Mouse (Mus musculus): ENCODE measurements around the gene Pdzd7. TPM values are rescaled to one million over a fixed set of nuclear protein-coding genes. Genes with fewer than 3 reads are reported as not detected.

The Pdzd7 gene
- polyA plus RNA-seq, 1 experiment from 2014 or later = not detected

DNA sequence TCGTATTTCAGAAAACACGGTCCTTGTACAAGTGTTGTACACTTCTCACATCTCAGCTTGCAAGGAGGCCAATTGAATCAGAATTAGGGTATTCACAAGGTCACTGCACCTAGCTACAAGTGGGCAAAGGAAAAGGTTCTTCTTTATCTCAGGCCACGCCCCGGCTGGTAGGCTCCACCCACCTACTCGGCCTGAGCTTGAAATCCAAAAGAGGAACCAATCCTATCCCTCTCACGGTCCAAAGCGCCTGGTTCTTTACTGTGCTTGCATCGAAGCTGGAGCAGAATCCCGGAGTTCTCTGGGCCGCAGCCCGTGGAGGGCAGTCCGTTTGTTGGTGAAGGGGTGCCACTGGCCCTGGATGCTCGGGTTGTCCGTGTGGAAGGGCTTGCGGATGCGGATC is 40.1 kb downstream of the Pdzd7 start, which contains the start of gene Twnk:
TSS of gene Twnk (plus strand) at position 220 of the 400 bp plus-strand sequence.
- peak within 1 kb of the TSS; percentile 93 for H3K9ac ChIP-seq
- WGBS = 9% methylated on average over 16 of the region's 16 CpGs
- peaks cover 65% of the 10 kb centered on the region for H3K36me3 ChIP-seq
- H3K27ac ChIP-seq (replicated peaks) = peak within 1 kb of the TSS; percentile 88
- H3K4me1 ChIP-seq = peaks cover 29% of the 10 kb centered on the region
- peak within 1 kb of the TSS; percentile 95 for H3K4me2 ChIP-seq
- no peaks in the 10 kb centered on the region for H3K9me3 ChIP-seq
- no peak for ATAC-seq (ENCODE audit: extremely low read depth, insufficient number of reproducible peaks, low FRiP score, low TSS enrichment)
- H3K27me3 ChIP-seq (replicated peaks) = no peaks in the 10 kb centered on the region
- peak within 1 kb of the TSS; percentile 99 for H3K4me3 ChIP-seq

DNA sequence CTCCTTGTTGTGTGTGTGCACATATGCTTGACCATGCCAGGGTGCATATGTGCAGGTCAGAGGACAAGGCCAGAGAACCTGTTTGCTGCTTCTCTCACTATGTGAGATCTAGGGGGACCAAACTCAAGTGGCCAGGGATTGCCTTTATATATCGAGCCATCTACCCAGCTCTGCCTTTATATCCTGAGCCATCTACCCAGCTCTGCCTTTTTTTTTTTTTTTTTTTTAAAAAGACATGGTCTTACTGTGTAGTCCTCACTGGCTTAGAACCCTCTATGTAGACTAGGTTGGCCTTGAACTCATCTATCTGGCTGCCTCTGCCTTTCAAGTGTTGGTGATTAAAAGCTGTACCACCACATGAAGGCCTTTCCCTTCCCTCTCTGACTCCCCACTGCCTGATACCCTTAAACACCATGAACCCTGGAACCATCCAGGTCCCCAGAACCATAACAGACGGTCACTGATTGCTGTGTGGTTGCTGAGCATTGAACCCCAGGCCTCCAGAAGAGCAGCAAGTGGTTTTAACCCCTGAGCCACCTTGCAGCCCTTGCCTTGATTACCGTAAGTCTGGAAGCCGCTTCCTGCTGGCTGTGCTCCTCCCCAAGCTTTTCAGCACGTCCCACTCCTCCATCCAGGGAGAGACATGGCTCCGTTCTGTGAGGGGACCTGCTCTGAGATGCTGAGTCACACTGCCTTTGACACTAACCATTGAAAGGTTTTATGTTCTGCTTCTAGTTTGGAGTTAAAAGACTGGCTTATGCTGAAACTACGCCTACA is 41.6 kb downstream of the Pdzd7 start:
- WGBS = 82% methylated on average over 7 of the region's 7 CpGs
- Histone ChIP-seq H3K27ac (replicated peaks) (no peak overlapping the region), H3K9me3 (no peaks in the 10 kb centered on the region), H3K27me3 (replicated peaks) (no peaks in the 10 kb centered on the region), H3K9ac (no peak overlapping the region), H3K4me1 (peaks cover 29% of the 10 kb centered on the region), H3K4me3 (no peak overlapping the region), H3K4me2 (no peak overlapping the region), H3K36me3 (peaks cover 53% of the 10 kb centered on the region)
- ATAC-seq (ENCODE audit: extremely low read depth, insufficient number of reproducible peaks, low FRiP score, low TSS enrichment) = no peak

DNA sequence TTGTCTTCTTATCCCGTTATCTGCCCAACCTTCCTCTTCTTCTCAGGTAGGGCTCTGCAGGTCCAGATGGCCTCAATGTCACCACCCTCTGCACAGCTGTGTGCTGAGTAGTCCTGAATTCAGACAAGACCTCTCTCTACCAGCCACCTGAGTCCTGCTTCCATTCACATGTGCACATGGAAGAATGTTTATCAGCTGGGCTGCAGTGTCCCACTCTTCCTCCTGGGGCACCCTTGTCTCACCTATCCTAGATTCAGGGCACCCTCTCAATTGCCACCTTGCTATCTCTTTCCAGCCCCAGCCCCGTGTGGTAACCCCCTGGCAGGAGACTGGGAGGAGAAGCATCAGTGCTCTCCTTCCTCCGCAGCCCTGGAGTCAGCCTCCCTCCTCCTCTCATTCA is 43.2 kb downstream of the Pdzd7 start:
- Histone ChIP-seq H3K4me1 (peaks cover 18% of the 10 kb centered on the region), H3K27ac (replicated peaks) (no peak overlapping the region), H3K36me3 (peaks cover 42% of the 10 kb centered on the region), H3K4me3 (no peak overlapping the region), H3K9me3 (no peaks in the 10 kb centered on the region), H3K27me3 (replicated peaks) (no peaks in the 10 kb centered on the region), H3K4me2 (no peak overlapping the region), H3K9ac (no peak overlapping the region)
- 54% methylated on average over 3 of the region's 3 CpGs for WGBS
- no peak for ATAC-seq (ENCODE audit: extremely low read depth, insufficient number of reproducible peaks, low FRiP score, low TSS enrichment)

DNA sequence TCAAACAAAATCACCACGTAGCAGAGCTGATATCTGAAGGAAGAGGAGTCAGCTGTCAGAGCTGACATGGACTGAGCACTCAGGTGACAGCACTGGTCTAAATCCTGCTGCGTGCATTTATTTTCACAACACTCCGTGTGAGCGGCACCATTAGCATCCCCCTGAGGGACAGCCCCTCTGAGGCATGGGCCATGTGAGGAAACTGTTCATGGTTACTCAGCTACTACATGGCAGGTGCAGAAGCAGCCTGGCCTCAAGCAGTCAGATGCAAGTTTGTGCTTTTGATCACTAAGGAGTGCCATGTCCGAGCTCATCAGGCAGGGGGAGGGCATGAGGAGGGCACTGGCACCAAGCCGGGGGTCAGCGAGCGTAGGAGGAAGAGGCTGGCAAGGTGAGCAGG is 45.9 kb downstream of the Pdzd7 start:
- peaks cover 40% of the 10 kb centered on the region for H3K36me3 ChIP-seq
- no peak overlapping the region for H3K9ac ChIP-seq
- no peak overlapping the region for H3K4me2 ChIP-seq
- no peak overlapping the region for H3K27ac ChIP-seq (replicated peaks)
- H3K4me3 ChIP-seq = no peak overlapping the region
- H3K27me3 ChIP-seq (replicated peaks) = no peaks in the 10 kb centered on the region
- ATAC-seq (ENCODE audit: extremely low read depth, insufficient number of reproducible peaks, low FRiP score, low TSS enrichment) = no peak
- H3K4me1 ChIP-seq = peaks cover 1% of the 10 kb centered on the region; the same call in 1 of the 2 replicates
- H3K9me3 ChIP-seq = no peaks in the 10 kb centered on the region
- 80% methylated on average over 8 of the region's 8 CpGs for WGBS

DNA sequence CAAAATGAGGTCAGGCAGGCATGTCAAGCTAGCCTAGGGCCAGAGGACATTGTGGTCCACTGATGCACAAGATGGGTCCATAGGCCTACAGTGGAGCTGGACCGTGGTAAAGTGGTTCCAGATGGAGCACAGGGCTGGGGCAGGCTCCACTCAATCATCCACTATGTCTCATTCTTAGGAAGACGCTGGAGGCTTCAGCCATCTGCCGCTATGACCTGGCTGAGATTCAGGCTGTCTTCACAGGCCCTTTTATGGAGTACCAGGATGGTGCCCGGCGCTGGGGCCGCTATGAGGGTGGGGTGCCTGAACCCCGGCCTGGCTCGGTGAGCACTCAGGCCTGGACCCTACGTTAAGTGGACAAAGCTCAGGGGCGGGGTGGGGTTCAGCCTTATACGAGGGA is 47.7 kb downstream of the Pdzd7 start:
- no peaks in the 10 kb centered on the region for H3K27me3 ChIP-seq (replicated peaks)
- H3K9ac ChIP-seq = no peak overlapping the region
- H3K4me2 ChIP-seq = no peak overlapping the region
- H3K27ac ChIP-seq (replicated peaks) = no peak overlapping the region
- H3K9me3 ChIP-seq = no peaks in the 10 kb centered on the region
- H3K4me3 ChIP-seq = no peak overlapping the region
- H3K36me3 ChIP-seq = peaks cover 21% of the 10 kb centered on the region
- no peak for ATAC-seq (ENCODE audit: extremely low read depth, insufficient number of reproducible peaks, low FRiP score, low TSS enrichment)
- 77% methylated on average over 11 of the region's 11 CpGs for WGBS
- no peaks in the 10 kb centered on the region for H3K4me1 ChIP-seq

DNA sequence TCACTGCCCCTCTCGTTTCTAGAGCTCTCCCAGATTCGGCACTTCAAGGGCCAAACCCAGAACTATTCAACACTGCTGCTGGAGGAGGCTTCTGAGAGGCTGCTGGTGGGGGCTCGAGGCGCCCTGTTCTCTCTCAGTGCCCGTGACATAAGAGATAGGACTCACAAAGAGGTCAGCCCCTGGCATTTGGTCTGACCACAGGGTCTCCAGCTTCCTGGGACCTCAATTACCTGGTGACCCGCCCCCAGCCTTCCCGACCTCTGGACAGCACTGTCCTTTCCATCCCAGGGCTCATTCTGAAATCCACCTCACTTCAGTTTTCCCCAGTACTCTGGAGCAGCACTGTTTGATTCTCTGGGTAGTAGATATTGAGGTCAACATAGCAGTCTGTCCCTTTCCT is 52.8 kb downstream of the Pdzd7 start:
- Histone ChIP-seq H3K9me3 (no peaks in the 10 kb centered on the region), H3K4me3 (no peak overlapping the region), H3K4me2 (no peak overlapping the region), H3K36me3 (no peaks in the 10 kb centered on the region), H3K9ac (no peak overlapping the region), H3K27ac (replicated peaks) (no peak overlapping the region), H3K27me3 (replicated peaks) (peaks cover 9% of the 10 kb centered on the region), H3K4me1 (peaks cover 14% of the 10 kb centered on the region)
- ATAC-seq (ENCODE audit: extremely low read depth, insufficient number of reproducible peaks, low FRiP score, low TSS enrichment) = no peak
- 44% methylated on average over 7 of the region's 7 CpGs for WGBS

DNA sequence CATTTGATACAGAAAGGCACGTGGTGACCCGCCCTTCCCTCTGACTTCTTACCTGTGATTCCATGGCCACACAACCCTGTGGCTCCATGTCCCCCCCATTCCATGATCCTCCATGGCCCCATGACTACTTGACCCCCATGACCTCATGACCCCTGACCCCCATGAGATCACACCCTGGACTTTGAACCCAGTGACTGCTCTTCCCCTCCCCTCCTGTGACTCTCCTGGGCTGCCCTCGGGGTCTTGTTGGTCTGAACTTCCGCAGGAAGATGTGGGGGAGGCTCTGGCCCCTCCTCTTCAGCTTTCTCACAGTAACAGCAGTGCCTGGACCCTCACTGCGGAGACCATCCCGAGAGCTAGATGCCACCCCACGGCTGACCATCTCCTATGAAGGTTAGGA is 53.3 kb downstream of the Pdzd7 start:
- WGBS = 33% methylated on average over 7 of the region's 7 CpGs

DNA sequence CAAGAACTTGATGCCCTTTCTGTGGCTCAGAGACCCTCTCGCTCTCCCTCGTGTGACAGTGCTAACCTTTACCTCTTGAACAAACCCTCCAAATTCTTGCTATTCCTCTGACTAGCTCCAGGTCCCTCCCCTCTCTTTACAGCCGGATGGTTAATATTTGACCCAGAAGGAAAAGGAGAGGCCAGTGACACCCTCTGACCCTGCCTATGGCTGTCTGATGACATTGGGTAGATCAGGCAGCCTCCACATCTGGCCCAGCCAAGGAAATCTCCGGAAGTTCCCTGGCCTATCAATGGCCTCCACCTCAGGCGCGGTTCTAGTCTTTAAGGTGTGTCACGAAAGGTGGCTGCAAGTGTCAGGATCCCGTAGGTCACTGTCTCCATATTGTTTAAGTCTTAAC is 54.5 kb downstream of the Pdzd7 start:
- Histone ChIP-seq H3K9me3 (no peaks in the 10 kb centered on the region), H3K4me1 (peaks cover 14% of the 10 kb centered on the region), H3K36me3 (no peaks in the 10 kb centered on the region), H3K4me2 (no peak overlapping the region), H3K4me3 (no peak overlapping the region), H3K9ac (no peak overlapping the region), H3K27ac (replicated peaks) (no peak overlapping the region), H3K27me3 (replicated peaks) (peaks cover 14% of the 10 kb centered on the region)
- ATAC-seq (ENCODE audit: extremely low read depth, insufficient number of reproducible peaks, low FRiP score, low TSS enrichment) = no peak
- WGBS = 86% methylated on average over 8 of the region's 8 CpGs

More for the DNA sequence above, 53.3 kb downstream of the Pdzd7 start:
- Histone ChIP-seq H3K36me3 (no peaks in the 10 kb centered on the region), H3K27me3 (replicated peaks) (peaks cover 14% of the 10 kb centered on the region), H3K4me1 (peaks cover 14% of the 10 kb centered on the region), H3K9me3 (no peaks in the 10 kb centered on the region), H3K4me3 (no peak overlapping the region), H3K27ac (replicated peaks) (no peak overlapping the region), H3K9ac (no peak overlapping the region), H3K4me2 (no peak overlapping the region)
- ATAC-seq (ENCODE audit: extremely low read depth, insufficient number of reproducible peaks, low FRiP score, low TSS enrichment) = no peak

DNA sequence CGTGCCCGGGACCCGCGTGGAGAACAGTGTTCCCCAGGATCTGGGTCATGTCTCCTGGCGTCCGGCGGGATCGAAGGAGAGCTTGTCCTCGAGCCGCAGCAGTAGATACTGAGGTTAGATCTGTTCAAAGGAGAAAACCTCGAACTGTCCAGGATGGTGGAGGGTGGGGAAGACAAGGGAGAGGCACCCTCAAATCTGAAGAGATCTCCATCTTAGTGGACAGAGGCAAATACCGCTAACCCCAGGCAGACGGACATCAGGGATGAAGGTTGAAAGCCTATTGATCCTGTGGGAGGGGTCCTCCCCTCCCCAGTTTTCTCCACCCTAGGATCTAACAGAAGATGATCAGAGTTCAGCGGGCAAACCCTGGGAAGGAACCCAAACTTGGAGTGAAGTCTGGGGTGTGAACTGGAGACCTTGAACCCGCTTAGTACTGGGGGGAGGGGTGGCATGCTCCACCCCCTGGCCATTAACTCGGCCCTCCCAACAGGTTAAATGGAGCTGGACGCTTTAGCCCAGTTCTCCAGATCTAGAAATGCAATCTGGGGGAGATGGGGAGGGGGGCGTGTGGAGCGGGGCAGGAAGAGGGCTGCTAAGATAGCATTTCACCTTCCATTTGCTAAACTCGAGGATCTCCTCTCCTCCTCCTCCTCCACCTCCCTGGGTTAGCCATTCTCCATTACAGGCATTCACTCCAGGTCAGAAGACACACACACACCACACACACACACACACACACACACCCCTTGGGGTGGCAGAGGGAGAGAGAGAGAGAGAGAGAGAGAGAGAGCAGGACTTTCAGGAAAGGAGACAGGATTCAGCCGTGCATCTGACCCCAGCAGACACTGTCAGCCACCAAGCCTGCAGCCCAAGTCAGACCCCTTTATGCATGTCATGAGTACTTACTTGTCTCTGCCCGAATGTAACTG is 55.7 kb downstream of the Pdzd7 start:
- peaks cover 16% of the 10 kb centered on the region for H3K4me1 ChIP-seq
- peak overlapping the region; percentile 100 for H3K4me2 ChIP-seq
- H3K27me3 ChIP-seq (replicated peaks) = peaks cover 14% of the 10 kb centered on the region
- no peak overlapping the region for H3K27ac ChIP-seq (replicated peaks)
- H3K36me3 ChIP-seq = no peaks in the 10 kb centered on the region
- 9% methylated on average over 22 of the region's 22 CpGs for WGBS
- H3K9me3 ChIP-seq = no peaks in the 10 kb centered on the region
- H3K4me3 ChIP-seq = peak overlapping the region; percentile 72
- ATAC-seq (ENCODE audit: extremely low read depth, insufficient number of reproducible peaks, low FRiP score, low TSS enrichment) = no peak
- H3K9ac ChIP-seq = peak overlapping the region; percentile 87

DNA sequence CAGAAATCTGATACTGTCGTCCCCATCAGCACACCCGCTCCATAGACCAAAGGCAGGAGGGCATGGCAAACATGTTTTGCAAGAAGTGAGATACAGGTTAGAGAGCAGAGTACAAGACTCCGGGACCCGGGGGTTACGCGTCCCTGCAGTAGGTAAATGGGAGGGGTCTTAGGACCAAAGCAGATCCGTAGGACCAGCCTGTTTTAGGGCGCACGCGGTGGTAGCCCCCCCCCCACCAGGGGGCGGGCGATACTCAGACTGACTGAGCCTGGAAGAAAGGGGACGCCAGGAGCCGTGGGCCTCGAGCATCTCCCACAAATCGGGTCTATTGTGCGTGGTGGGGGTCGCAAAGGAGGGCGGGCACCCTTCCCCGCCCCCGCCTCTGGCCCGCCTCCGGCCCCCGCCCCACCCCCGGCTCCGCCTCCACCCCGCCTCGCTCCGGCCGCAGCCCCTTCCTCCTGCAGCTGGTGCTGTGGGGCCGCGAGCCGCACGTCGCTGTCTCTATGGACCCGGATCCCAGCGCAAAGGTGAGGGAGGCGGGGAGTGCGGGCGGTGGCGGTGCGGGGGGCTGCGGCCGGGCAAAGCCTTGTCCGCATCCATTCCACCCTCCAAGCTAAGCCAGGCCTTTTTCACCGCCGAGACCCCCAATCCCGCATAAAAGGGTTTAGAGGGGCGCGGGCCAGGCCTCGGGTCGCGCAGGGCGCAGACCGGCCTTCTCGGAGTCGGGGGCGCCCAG is 56.5 kb downstream of the Pdzd7 start, which contains the start of gene Sema4g:
TSS of gene Sema4g (plus strand) at position 271 of the 736 bp plus-strand sequence.
- 0 out of 2 replicates have a peak, but pooled peaks have one; percentile 40 for ATAC-seq (ENCODE audit: extremely low read depth, insufficient number of reproducible peaks, low FRiP score, low TSS enrichment)
- Histone ChIP-seq H3K4me2 (peak within 1 kb of the TSS; percentile 100), H3K9me3 (no peaks in the 10 kb centered on the region), H3K36me3 (peaks cover 4% of the 10 kb centered on the region; the same call in 1 of the 2 replicates), H3K27ac (replicated peaks) (no peak within 1 kb of the TSS), H3K9ac (peak within 1 kb of the TSS; percentile 87), H3K4me1 (peaks cover 16% of the 10 kb centered on the region), H3K4me3 (peak within 1 kb of the TSS; percentile 72), H3K27me3 (replicated peaks) (peaks cover 14% of the 10 kb centered on the region)
- under 1% methylated on average over 44 of the region's 58 CpGs for WGBS

DNA sequence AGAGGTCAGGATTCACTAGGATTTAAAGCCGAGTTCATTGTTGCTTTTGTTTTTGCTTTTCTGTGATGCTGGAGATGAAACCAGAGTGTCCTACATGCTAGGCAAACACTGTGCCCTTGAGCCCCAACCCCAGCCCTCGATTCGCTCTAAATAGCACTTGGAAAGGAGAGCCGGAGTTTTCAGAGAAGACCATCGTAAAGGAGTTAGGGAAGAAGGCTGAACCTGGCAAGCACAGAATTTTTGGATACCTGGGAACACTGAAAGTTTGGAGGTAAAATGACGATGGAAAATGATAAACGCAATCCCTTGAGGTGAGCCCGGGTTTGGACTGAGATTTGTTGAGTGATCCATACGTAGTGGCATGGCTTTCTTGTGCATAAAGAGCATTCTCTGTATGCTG is 57.2 kb downstream of the Pdzd7 start:
- H3K36me3 ChIP-seq = peaks cover 10% of the 10 kb centered on the region
- ATAC-seq (ENCODE audit: extremely low read depth, insufficient number of reproducible peaks, low FRiP score, low TSS enrichment) = no peak
- H3K9me3 ChIP-seq = no peaks in the 10 kb centered on the region
- no peak overlapping the region for H3K27ac ChIP-seq (replicated peaks)
- 29% methylated on average over 9 of the region's 9 CpGs for WGBS
- H3K4me1 ChIP-seq = peaks cover 16% of the 10 kb centered on the region
- peaks cover 14% of the 10 kb centered on the region for H3K27me3 ChIP-seq (replicated peaks)
- peak overlapping the region; percentile 72 for H3K4me3 ChIP-seq
- H3K4me2 ChIP-seq = peak overlapping the region; percentile 100
- peak overlapping the region; percentile 87 for H3K9ac ChIP-seq

All from heart, embryonic 13.5 days (tissue).